Mouse (Mus musculus): ENCODE results near the gene Aup1. TPM values are rescaled to one million over a fixed set of nuclear protein-coding genes. Genes with fewer than 3 reads are reported as not detected.
A peak's percentile ranks its signal among the peaks of the same experiment; 100 is the strongest.

The Aup1 gene
- polyA plus RNA-seq, 1 experiment from 2014 or later = 158 TPM

DNA sequence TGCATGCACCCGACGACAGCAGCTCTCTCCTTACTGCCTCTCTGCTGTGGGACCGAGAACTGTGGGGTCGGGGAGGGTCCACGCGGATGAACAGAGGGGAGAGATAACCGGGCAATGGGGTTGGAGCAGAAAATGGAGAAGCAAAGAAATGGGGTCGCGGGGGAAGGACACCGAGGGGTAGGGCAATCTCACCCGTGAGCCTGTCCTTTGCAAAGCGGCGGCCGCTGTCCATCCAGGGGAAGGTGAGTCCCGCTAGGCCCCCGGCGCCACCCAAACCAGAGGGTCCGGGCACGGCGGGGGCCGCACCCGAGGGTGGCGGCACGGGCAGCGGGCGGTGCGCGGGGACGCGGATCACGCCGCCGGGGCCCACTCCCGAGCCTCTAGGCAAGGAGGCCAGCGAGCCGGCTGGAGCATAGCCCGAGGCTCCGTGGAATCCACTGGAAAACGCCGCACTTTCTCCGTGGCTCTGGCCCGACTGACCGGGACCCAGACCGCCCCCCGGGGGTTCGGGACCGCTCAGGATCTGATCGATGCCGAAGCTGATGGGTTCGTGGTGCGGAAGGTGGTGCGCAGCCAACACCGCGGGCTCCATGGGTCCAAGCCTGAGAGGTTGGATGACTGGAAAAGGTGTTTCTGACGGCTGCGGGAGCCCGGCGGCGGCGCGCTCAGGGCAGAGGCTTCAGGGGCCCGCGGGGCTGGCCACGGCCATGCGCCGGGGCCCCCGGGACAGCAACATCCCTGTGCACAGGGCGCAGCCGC is 15.3 kb downstream of the Aup1 start:
- Histone ChIP-seq H3K4me1 (replicated peaks) (peaks cover 28% of the 10 kb centered on the region), H3K9ac (replicated peaks) (no peak overlapping the region), H3K27ac (no peak overlapping the region), H3K27me3 (peaks cover 99% of the 10 kb centered on the region), H3K36me3 (no peaks in the 10 kb centered on the region), H3K4me2 (peak overlapping the region; percentile 46), H3K9me3 (no peaks in the 10 kb centered on the region), H3K4me3 (replicated peaks) (peak overlapping the region; percentile 29)
- 1% methylated on average over 68 of the region's 69 CpGs for WGBS
- ATAC-seq (ENCODE audit: insufficient number of reproducible peaks, insufficient read depth, low FRiP score, low TSS enrichment, low read depth) = no peak

DNA sequence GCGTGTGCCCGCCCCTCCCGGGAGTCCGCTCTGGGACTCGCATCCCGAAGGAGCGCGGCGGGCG is 15.8 kb downstream of the Aup1 start, which contains the start of gene Tlx2:
Gene Tlx2, minus strand, starts transcription at position 47 of the 64 bp plus-strand sequence.
- peaks cover 99% of the 10 kb centered on the region for H3K27me3 ChIP-seq
- no peak within 1 kb of the TSS for H3K27ac ChIP-seq
- 0% methylated on average over 10 of the region's 10 CpGs for WGBS
- H3K36me3 ChIP-seq = no peaks in the 10 kb centered on the region
- H3K4me1 ChIP-seq (replicated peaks) = peaks cover 28% of the 10 kb centered on the region
- no peaks in the 10 kb centered on the region for H3K9me3 ChIP-seq
- no peak for ATAC-seq (ENCODE audit: insufficient number of reproducible peaks, insufficient read depth, low FRiP score, low TSS enrichment, low read depth)
- peak within 1 kb of the TSS; percentile 18; the same call in 1 of the 2 replicates for H3K9ac ChIP-seq (replicated peaks)
- peak within 1 kb of the TSS; percentile 46 for H3K4me2 ChIP-seq
- peak within 1 kb of the TSS; percentile 29 for H3K4me3 ChIP-seq (replicated peaks)

GRCm38 (mm10) chr6:83070311-83071219 is 16.2 kb downstream of the Aup1 start:
- under 1% methylated on average over 58 of the region's 58 CpGs for WGBS
- Histone ChIP-seq H3K27me3 (peaks cover 97% of the 10 kb centered on the region), H3K36me3 (no peaks in the 10 kb centered on the region), H3K9me3 (no peaks in the 10 kb centered on the region), H3K4me3 (replicated peaks) (peak overlapping the region; percentile 29), H3K4me2 (peak overlapping the region; percentile 46), H3K4me1 (replicated peaks) (peaks cover 28% of the 10 kb centered on the region), H3K9ac (replicated peaks) (peak overlapping the region; percentile 18; the same call in 1 of the 2 replicates), H3K27ac (no peak overlapping the region)
- ATAC-seq (ENCODE audit: insufficient number of reproducible peaks, insufficient read depth, low FRiP score, low TSS enrichment, low read depth) = no peak

DNA sequence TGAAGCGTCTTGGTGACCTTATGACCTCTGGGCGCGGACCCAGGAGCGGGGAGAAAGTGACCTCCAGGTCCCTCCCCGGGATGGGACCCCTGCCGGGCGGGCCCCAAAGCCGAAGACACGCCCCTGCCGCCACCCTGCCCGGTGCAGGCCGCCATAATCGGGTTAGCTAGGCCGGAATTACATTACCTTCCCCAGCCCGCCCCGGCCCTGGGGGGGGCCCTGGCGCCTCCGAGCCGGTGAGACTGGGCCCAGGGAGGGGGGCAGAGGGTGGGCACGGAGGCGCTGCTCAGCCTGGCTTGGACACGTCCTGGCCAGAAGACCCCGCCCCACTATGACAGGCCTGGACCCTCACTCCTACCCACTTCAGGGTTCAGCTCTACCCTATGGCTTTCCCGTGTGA is 16.9 kb downstream of the Aup1 start:
- H3K9ac ChIP-seq (replicated peaks) = peak overlapping the region; percentile 18; the same call in 1 of the 2 replicates
- no peak for ATAC-seq (ENCODE audit: insufficient number of reproducible peaks, insufficient read depth, low FRiP score, low TSS enrichment, low read depth)
- peaks cover 28% of the 10 kb centered on the region for H3K4me1 ChIP-seq (replicated peaks)
- peaks cover 97% of the 10 kb centered on the region for H3K27me3 ChIP-seq
- H3K36me3 ChIP-seq = no peaks in the 10 kb centered on the region
- H3K4me3 ChIP-seq (replicated peaks) = peak overlapping the region; percentile 17
- no peak overlapping the region for H3K27ac ChIP-seq
- no peaks in the 10 kb centered on the region for H3K9me3 ChIP-seq
- 2% methylated on average over 24 of the region's 24 CpGs for WGBS
- peak overlapping the region; percentile 46 for H3K4me2 ChIP-seq

- ATAC-seq (ENCODE audit: insufficient number of reproducible peaks, insufficient read depth, low FRiP score, low TSS enrichment, low read depth) = no peak
- Histone ChIP-seq H3K27me3 (peaks cover 66% of the 10 kb centered on the region), H3K4me2 (no peak overlapping the region), H3K4me1 (replicated peaks) (peaks cover 32% of the 10 kb centered on the region), H3K4me3 (replicated peaks) (no peak overlapping the region), H3K36me3 (peaks cover 3% of the 10 kb centered on the region), H3K9ac (replicated peaks) (no peak overlapping the region), H3K27ac (no peak overlapping the region), H3K9me3 (no peaks in the 10 kb centered on the region)
- 20% methylated on average over 2 of the region's 2 CpGs for WGBS
Observed at GRCm38 (mm10) chr6:83074979-83075378, 20.7 kb downstream of the Aup1 start.

GRCm38 (mm10) chr6:83077630-83078323 is 23.5 kb downstream of the Aup1 start, which contains the start of gene Pcgf1:
TSS of gene Pcgf1 (plus strand) at chr6:83077869.
- H3K36me3 ChIP-seq = peaks cover 30% of the 10 kb centered on the region
- H3K4me3 ChIP-seq (replicated peaks) = peak within 1 kb of the TSS; percentile 73
- H3K9me3 ChIP-seq = no peaks in the 10 kb centered on the region
- under 1% methylated on average over 54 of the region's 54 CpGs for WGBS
- peak; percentile 77 for ATAC-seq (ENCODE audit: insufficient number of reproducible peaks, insufficient read depth, low FRiP score, low TSS enrichment, low read depth)
- H3K4me2 ChIP-seq = peak within 1 kb of the TSS; percentile 93
- peaks cover 45% of the 10 kb centered on the region for H3K27me3 ChIP-seq
- peaks cover 21% of the 10 kb centered on the region for H3K4me1 ChIP-seq (replicated peaks)
- peak within 1 kb of the TSS; percentile 85 for H3K27ac ChIP-seq
- H3K9ac ChIP-seq (replicated peaks) = peak within 1 kb of the TSS; percentile 86

DNA sequence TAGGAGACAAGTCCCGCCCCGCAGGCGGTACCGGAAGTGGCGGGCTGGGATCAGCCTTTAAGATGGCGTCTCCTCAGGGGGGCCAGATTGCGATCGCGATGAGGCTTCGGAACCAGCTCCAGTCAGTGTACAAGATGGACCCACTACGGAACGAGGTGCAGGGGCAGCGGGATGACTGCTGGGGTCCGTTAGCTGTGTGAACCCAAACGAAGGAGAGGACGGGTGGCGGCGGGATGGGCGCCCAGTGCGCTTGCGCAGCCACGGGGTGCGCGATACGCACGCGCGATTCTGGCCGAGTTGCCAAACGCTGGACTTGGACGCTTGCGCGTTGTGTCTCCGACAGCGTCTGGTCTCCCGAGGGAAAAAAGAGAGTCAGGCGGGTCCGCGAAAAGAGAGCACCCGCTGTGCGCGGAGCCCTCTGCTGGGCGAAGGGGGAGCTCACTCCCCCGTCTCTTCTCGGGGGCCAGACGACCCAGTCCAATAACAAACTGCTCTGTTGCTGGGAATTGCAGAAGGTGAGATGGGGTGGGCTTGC is 24.1 kb downstream of the Aup1 start:
- ATAC-seq (ENCODE audit: insufficient number of reproducible peaks, insufficient read depth, low FRiP score, low TSS enrichment, low read depth) = peak; percentile 90
- H3K27ac ChIP-seq = peak overlapping the region; percentile 85
- peak overlapping the region; percentile 86 for H3K9ac ChIP-seq (replicated peaks)
- peak overlapping the region; percentile 93 for H3K4me2 ChIP-seq
- peaks cover 26% of the 10 kb centered on the region for H3K4me1 ChIP-seq (replicated peaks)
- WGBS = under 1% methylated on average over 46 of the region's 46 CpGs
- peaks cover 30% of the 10 kb centered on the region for H3K36me3 ChIP-seq
- H3K27me3 ChIP-seq = peaks cover 45% of the 10 kb centered on the region
- H3K9me3 ChIP-seq = no peaks in the 10 kb centered on the region
- H3K4me3 ChIP-seq (replicated peaks) = peak overlapping the region; percentile 73

DNA sequence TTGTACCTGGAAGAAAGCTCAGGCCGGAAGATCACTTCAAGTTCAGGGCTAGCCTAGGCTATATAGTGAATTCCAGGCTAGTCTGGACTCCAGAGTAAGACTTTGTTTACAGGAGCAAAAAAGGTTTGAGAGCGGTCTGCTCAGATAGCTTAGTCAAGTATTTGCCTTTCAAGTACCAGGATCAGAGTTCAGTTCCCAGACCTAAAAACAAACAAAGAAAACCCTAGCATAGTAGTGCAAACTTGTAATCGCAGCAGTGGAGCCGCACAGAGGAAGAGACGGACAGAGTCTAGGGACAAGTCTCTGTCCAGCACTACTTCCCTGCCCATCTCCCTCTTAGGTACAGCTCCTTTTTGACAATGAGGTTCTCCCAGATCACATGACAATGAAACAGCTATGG is 25.9 kb downstream of the Aup1 start:
- no peak overlapping the region for H3K27ac ChIP-seq
- peaks cover 46% of the 10 kb centered on the region for H3K27me3 ChIP-seq
- H3K4me2 ChIP-seq = no peak overlapping the region
- H3K36me3 ChIP-seq = peaks cover 30% of the 10 kb centered on the region
- peaks cover 42% of the 10 kb centered on the region for H3K4me1 ChIP-seq (replicated peaks)
- H3K4me3 ChIP-seq (replicated peaks) = no peak overlapping the region
- H3K9me3 ChIP-seq = no peaks in the 10 kb centered on the region
- WGBS = 91% methylated on average over 5 of the region's 5 CpGs
- H3K9ac ChIP-seq (replicated peaks) = no peak overlapping the region
- no peak for ATAC-seq (ENCODE audit: insufficient number of reproducible peaks, insufficient read depth, low FRiP score, low TSS enrichment, low read depth)

DNA sequence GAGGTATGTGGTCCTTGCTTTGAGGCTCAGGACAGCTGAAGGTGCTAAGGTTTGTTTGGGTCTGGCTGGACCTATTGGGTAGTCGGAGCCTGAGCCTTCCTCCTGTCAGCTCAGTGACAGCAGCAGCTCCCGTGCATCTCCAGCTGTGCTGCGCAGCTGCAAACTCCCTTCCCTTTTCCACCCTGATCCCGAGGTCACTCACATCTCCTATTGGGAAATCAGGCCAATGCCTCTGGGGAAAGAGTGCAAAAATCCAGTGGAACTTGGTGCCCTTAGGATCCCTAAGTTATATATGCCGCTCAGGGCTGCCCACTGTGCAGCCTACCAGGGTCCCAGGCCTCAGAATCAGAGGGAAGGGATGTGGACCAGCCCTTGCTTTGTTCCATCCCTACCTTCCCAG is 29.2 kb downstream of the Aup1 start:
- Histone ChIP-seq H3K27ac (no peak overlapping the region), H3K4me2 (no peak overlapping the region), H3K4me3 (replicated peaks) (no peak overlapping the region), H3K27me3 (peaks cover 64% of the 10 kb centered on the region), H3K9ac (replicated peaks) (0 out of 2 replicates have a peak overlapping the region, but pooled peaks have one; percentile 14), H3K4me1 (replicated peaks) (peaks cover 62% of the 10 kb centered on the region), H3K36me3 (peaks cover 30% of the 10 kb centered on the region), H3K9me3 (no peaks in the 10 kb centered on the region)
- 17% methylated on average over 5 of the region's 5 CpGs for WGBS
- ATAC-seq (ENCODE audit: insufficient number of reproducible peaks, insufficient read depth, low FRiP score, low TSS enrichment, low read depth) = no peak

GRCm38 (mm10) chr6:83084477-83084876 is 30.2 kb downstream of the Aup1 start:
- no peak overlapping the region for H3K27ac ChIP-seq
- H3K9ac ChIP-seq (replicated peaks) = no peak overlapping the region
- H3K4me2 ChIP-seq = no peak overlapping the region
- ATAC-seq (ENCODE audit: insufficient number of reproducible peaks, insufficient read depth, low FRiP score, low TSS enrichment, low read depth) = no peak
- 5% methylated on average over 6 of the region's 6 CpGs for WGBS
- no peak overlapping the region for H3K4me3 ChIP-seq (replicated peaks)
- peaks cover 30% of the 10 kb centered on the region for H3K36me3 ChIP-seq
- H3K27me3 ChIP-seq = peaks cover 72% of the 10 kb centered on the region
- peaks cover 54% of the 10 kb centered on the region for H3K4me1 ChIP-seq (replicated peaks)
- H3K9me3 ChIP-seq = no peaks in the 10 kb centered on the region

Measured in limb, embryonic 12.5 days (tissue).